Mouse (Mus musculus): ENCODE measurements at regions not wholly inside any gene's neighbourhood (a gene's known extent, or its start where the extent isn't known, plus 50 kb on each side); places are given as distances from the start of the nearest gene placed in this dataset.
A peak's percentile ranks its signal among the peaks of the same experiment; 100 is the strongest.

GRCm38 (mm10) chr2:57812996-57813395 is 184.7 kb upstream of the Galnt5 start:
- no peak overlapping the region for H3K4me3 ChIP-seq (ENCODE audit: insufficient read depth, low read depth, low read length)
- no peaks in the 10 kb centered on the region for H3K27me3 ChIP-seq (ENCODE audit: control insufficient read depth, insufficient read depth, low read length)
- H3K4me1 ChIP-seq (ENCODE audit: control insufficient read depth, insufficient read depth, low read length), result no peaks in the 10 kb centered on the region
- no peak for TF ChIP-seq POLR2A (IDR thresholded peaks at IDR 0.05; ENCODE audit: extremely low read depth, insufficient read depth, low read length)
- TF ChIP-seq CTCF (IDR thresholded peaks at IDR 0.05; ENCODE audit: low read depth, low read length), result no peak
- no peak overlapping the region for H3K9ac ChIP-seq (ENCODE audit: low read depth, low read length)
- no peaks in the 10 kb centered on the region for H3K36me3 ChIP-seq (ENCODE audit: control insufficient read depth, insufficient read depth, low read length)
- no peak overlapping the region for H3K27ac ChIP-seq (replicated peaks; ENCODE audit: insufficient read depth, low read depth, low read length)
- 73% methylated on average over 1 of the region's 1 CpGs for WGBS
- H3K79me2 ChIP-seq (ENCODE audit: control insufficient read depth, insufficient read depth, low read length), result no peaks in the 10 kb centered on the region
- DNase-seq (ENCODE audit: extremely low read depth, low read depth, low spot score), result no peak

- Histone ChIP-seq H3K9ac (ENCODE audit: low read depth, low read length) (no peak overlapping the region), H3K4me3 (ENCODE audit: insufficient read depth, low read depth, low read length) (no peak overlapping the region), H3K27me3 (ENCODE audit: control insufficient read depth, insufficient read depth, low read length) (no peaks in the 10 kb centered on the region), H3K4me1 (ENCODE audit: control insufficient read depth, insufficient read depth, low read length) (no peaks in the 10 kb centered on the region), H3K79me2 (ENCODE audit: control insufficient read depth, insufficient read depth, low read length) (no peaks in the 10 kb centered on the region), H3K36me3 (ENCODE audit: control insufficient read depth, insufficient read depth, low read length) (no peaks in the 10 kb centered on the region), H3K27ac (replicated peaks; ENCODE audit: insufficient read depth, low read depth, low read length) (no peak overlapping the region)
- 82% methylated on average over 2 of the region's 2 CpGs for WGBS
- TF ChIP-seq POLR2A (IDR thresholded peaks at IDR 0.05; ENCODE audit: extremely low read depth, insufficient read depth, low read length) (no peak), CTCF (IDR thresholded peaks at IDR 0.05; ENCODE audit: low read depth, low read length) (no peak)
- no peak for DNase-seq (ENCODE audit: extremely low read depth, low read depth, low spot score)
Observed at GRCm38 (mm10) chr2:57820343-57820742, 177.3 kb upstream of the Galnt5 start.

- H3K4me1 ChIP-seq (ENCODE audit: control insufficient read depth, insufficient read depth, low read length), result no peaks in the 10 kb centered on the region
- 90% methylated on average over 1 of the region's 1 CpGs for WGBS
- H3K27ac ChIP-seq (replicated peaks; ENCODE audit: insufficient read depth, low read depth, low read length), result no peak overlapping the region
- no peak for DNase-seq (ENCODE audit: extremely low read depth, low read depth, low spot score)
- no peak overlapping the region for H3K9ac ChIP-seq (ENCODE audit: low read depth, low read length)
- H3K79me2 ChIP-seq (ENCODE audit: control insufficient read depth, insufficient read depth, low read length), result no peaks in the 10 kb centered on the region
- no peaks in the 10 kb centered on the region for H3K36me3 ChIP-seq (ENCODE audit: control insufficient read depth, insufficient read depth, low read length)
- H3K4me3 ChIP-seq (ENCODE audit: insufficient read depth, low read depth, low read length), result no peak overlapping the region
- H3K27me3 ChIP-seq (ENCODE audit: control insufficient read depth, insufficient read depth, low read length), result no peaks in the 10 kb centered on the region
- TF ChIP-seq CTCF (IDR thresholded peaks at IDR 0.05; ENCODE audit: low read depth, low read length) (no peak), POLR2A (IDR thresholded peaks at IDR 0.05; ENCODE audit: extremely low read depth, insufficient read depth, low read length) (no peak)
Observed at GRCm38 (mm10) chr2:57820923-57821322, 176.8 kb upstream of the Galnt5 start.

GRCm38 (mm10) chr2:57828284-57828683 is 169.4 kb upstream of the Galnt5 start:
- H3K4me3 ChIP-seq (ENCODE audit: insufficient read depth, low read depth, low read length), result no peak overlapping the region
- no peaks in the 10 kb centered on the region for H3K36me3 ChIP-seq (ENCODE audit: control insufficient read depth, insufficient read depth, low read length)
- no peak for DNase-seq (ENCODE audit: extremely low read depth, low read depth, low spot score)
- H3K27me3 ChIP-seq (ENCODE audit: control insufficient read depth, insufficient read depth, low read length), result no peaks in the 10 kb centered on the region
- H3K27ac ChIP-seq (replicated peaks; ENCODE audit: insufficient read depth, low read depth, low read length), result no peak overlapping the region
- no peaks in the 10 kb centered on the region for H3K4me1 ChIP-seq (ENCODE audit: control insufficient read depth, insufficient read depth, low read length)
- no peaks in the 10 kb centered on the region for H3K79me2 ChIP-seq (ENCODE audit: control insufficient read depth, insufficient read depth, low read length)
- WGBS, result 82% methylated on average over 2 of the region's 2 CpGs
- no peak overlapping the region for H3K9ac ChIP-seq (ENCODE audit: low read depth, low read length)
- TF ChIP-seq POLR2A (IDR thresholded peaks at IDR 0.05; ENCODE audit: extremely low read depth, insufficient read depth, low read length) (no peak), CTCF (IDR thresholded peaks at IDR 0.05; ENCODE audit: low read depth, low read length) (no peak)

GRCm38 (mm10) chr2:57832565-57833355 is 164.9 kb upstream of the Galnt5 start:
- H3K27me3 ChIP-seq (ENCODE audit: control insufficient read depth, insufficient read depth, low read length), result no peaks in the 10 kb centered on the region
- TF ChIP-seq CTCF (IDR thresholded peaks at IDR 0.05; ENCODE audit: low read depth, low read length) (peak; percentile 26; the same call in 1 of the 2 replicates), POLR2A (IDR thresholded peaks at IDR 0.05; ENCODE audit: extremely low read depth, insufficient read depth, low read length) (no peak)
- no peaks in the 10 kb centered on the region for H3K79me2 ChIP-seq (ENCODE audit: control insufficient read depth, insufficient read depth, low read length)
- no peaks in the 10 kb centered on the region for H3K4me1 ChIP-seq (ENCODE audit: control insufficient read depth, insufficient read depth, low read length)
- H3K9ac ChIP-seq (ENCODE audit: low read depth, low read length), result no peak overlapping the region
- H3K27ac ChIP-seq (replicated peaks; ENCODE audit: insufficient read depth, low read depth, low read length), result no peak overlapping the region
- H3K36me3 ChIP-seq (ENCODE audit: control insufficient read depth, insufficient read depth, low read length), result no peaks in the 10 kb centered on the region
- H3K4me3 ChIP-seq (ENCODE audit: insufficient read depth, low read depth, low read length), result no peak overlapping the region
- 42% methylated on average over 12 of the region's 12 CpGs for WGBS
- peak; percentile 27 for DNase-seq (ENCODE audit: extremely low read depth, low read depth, low spot score)

- no peak for DNase-seq (ENCODE audit: extremely low read depth, low read depth, low spot score)
- no peaks in the 10 kb centered on the region for H3K27me3 ChIP-seq (ENCODE audit: control insufficient read depth, insufficient read depth, low read length)
- no peak overlapping the region for H3K27ac ChIP-seq (replicated peaks; ENCODE audit: insufficient read depth, low read depth, low read length)
- WGBS, result 38% methylated on average over 1 of the region's 1 CpGs
- no peak overlapping the region for H3K4me3 ChIP-seq (ENCODE audit: insufficient read depth, low read depth, low read length)
- no peaks in the 10 kb centered on the region for H3K4me1 ChIP-seq (ENCODE audit: control insufficient read depth, insufficient read depth, low read length)
- no peaks in the 10 kb centered on the region for H3K36me3 ChIP-seq (ENCODE audit: control insufficient read depth, insufficient read depth, low read length)
- H3K79me2 ChIP-seq (ENCODE audit: control insufficient read depth, insufficient read depth, low read length), result no peaks in the 10 kb centered on the region
- no peak for TF ChIP-seq POLR2A (IDR thresholded peaks at IDR 0.05; ENCODE audit: extremely low read depth, insufficient read depth, low read length)
- TF ChIP-seq CTCF (IDR thresholded peaks at IDR 0.05; ENCODE audit: low read depth, low read length), result no peak
- no peak overlapping the region for H3K9ac ChIP-seq (ENCODE audit: low read depth, low read length)
Observed at GRCm38 (mm10) chr2:57845135-57845534, 152.5 kb upstream of the Galnt5 start.
